Mouse (Mus musculus): ENCODE data around the gene Sprr3. TPM values are rescaled to one million over a fixed set of nuclear protein-coding genes. Genes with fewer than 3 reads are reported as not detected.
"Not testable (repeated sequence)": the region's sequence is repeated elsewhere in the genome, so short reads cannot be mapped to it uniquely, and the experiment has no call there.

The Sprr3 gene
- not detected in 2 replicates for polyA plus RNA-seq (2014; fragmentation: Nextera tagmentation; extraction: Ambion mirVana)

DNA sequence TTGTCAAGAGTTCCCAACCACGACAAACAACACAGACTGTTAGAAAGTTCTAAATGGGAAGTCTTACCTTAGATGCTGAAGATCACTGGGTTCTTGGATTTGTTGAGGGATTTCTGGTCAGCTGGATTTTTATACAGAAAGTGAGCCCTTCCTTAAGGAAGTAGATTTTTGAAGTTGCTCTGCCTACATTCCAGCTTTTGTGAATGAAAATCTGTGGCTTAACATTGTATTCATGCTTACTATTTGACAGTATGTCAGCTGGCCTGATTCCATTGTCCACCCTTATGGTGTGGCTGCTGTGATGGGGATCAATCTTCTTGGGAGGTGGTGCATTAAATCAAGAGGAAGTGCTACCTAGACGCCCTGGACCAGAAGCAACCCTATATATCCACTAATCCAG, at the start of gene Sprr3:
TSS of gene Sprr3 (minus strand) at position 101 of the 400 bp plus-strand sequence.
- ATAC-seq (replicated peaks; ENCODE audit: insufficient number of reproducible peaks, low FRiP score, low TSS enrichment, low read depth) (no peak), DNase-seq (ENCODE audit: low spot score) (no peak)
- Histone ChIP-seq H3K4me3 (ENCODE audit: low read depth, low read length) (no peak within 1 kb of the TSS), H3K9me3 (replicated peaks; ENCODE audit: control insufficient read depth, low read length) (no peaks in the 10 kb centered on the region), H3K9ac (replicated peaks; ENCODE audit: low read length) (no peak within 1 kb of the TSS), H3K4me1 (ENCODE audit: control insufficient read depth, insufficient read depth, low read length) (no peaks in the 10 kb centered on the region), H3K27ac (replicated peaks; ENCODE audit: low read depth, low read length) (no peak within 1 kb of the TSS), H3K27me3 (ENCODE audit: control insufficient read depth, insufficient read depth, low read length) (no peaks in the 10 kb centered on the region), H3K4me2 (ENCODE audit: low read depth, low read length) (no peak within 1 kb of the TSS), H3K36me3 (replicated peaks; ENCODE audit: control insufficient read depth, insufficient read depth, low read depth, low read length) (no peaks in the 10 kb centered on the region)
- 61% methylated on average over 2 of the region's 2 CpGs for WGBS

GRCm38 (mm10) chr3:92508185-92508584, 49.7 kb upstream of the Sprr3 start:
- DNase-seq (ENCODE audit: low spot score) (no peak), ATAC-seq (replicated peaks; ENCODE audit: insufficient number of reproducible peaks, low FRiP score, low TSS enrichment, low read depth) (no peak)
- 83% methylated on average over 1 of the region's 1 CpGs for WGBS
- Histone ChIP-seq H3K27me3 (ENCODE audit: control insufficient read depth, insufficient read depth, low read length) (no peaks in the 10 kb centered on the region), H3K9ac (replicated peaks; ENCODE audit: low read length) (no peak overlapping the region), H3K4me3 (ENCODE audit: low read depth, low read length) (no peak overlapping the region), H3K9me3 (replicated peaks; ENCODE audit: control insufficient read depth, low read length) (no peaks in the 10 kb centered on the region), H3K36me3 (replicated peaks; ENCODE audit: control insufficient read depth, insufficient read depth, low read depth, low read length) (no peaks in the 10 kb centered on the region), H3K27ac (replicated peaks; ENCODE audit: low read depth, low read length) (no peak overlapping the region), H3K4me1 (ENCODE audit: control insufficient read depth, insufficient read depth, low read length) (no peaks in the 10 kb centered on the region), H3K4me2 (ENCODE audit: low read depth, low read length) (no peak overlapping the region)

DNA sequence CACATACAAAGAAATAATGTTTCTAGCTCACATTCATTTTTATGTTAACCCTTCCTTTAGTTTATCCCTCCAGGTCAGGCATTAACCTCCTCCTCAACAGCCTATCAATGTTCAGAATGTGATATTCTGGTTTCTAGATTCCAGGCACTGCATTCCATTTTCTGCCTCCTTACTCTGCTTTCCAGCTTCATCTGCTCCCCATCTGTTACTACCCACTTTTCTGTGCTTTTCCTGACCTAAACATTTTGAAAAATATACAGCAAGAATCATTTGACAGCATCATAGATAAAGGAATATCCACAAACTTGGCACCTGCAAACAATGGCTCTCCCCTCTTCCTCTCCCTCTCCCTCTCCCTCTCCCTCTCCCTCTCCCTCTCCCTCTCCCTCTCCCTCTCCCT, 45.0 kb upstream of the Sprr3 start:
- ATAC-seq (replicated peaks; ENCODE audit: insufficient number of reproducible peaks, low FRiP score, low TSS enrichment, low read depth) (no peak), DNase-seq (ENCODE audit: low spot score) (no peak)
- H3K27ac ChIP-seq (replicated peaks; ENCODE audit: low read depth, low read length) = no peak overlapping the region

DNA sequence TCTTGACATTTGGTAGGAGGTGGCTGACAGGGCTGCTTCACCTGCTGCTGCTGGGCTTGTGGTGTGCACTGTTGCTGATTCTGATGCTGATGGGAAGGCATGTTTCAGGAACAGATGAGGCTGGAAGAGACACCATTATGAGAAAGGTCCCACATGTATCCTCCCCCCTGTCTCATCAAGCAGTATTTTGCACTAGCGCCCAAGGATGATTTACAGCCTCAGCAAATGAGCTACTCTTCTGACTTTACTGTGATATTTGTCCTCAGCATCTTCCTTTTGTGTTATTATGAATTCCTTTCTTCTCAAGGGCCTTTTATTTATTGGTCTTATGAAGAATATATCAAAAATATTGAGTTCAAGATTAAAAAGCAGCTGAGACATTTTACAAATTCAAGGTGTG, 41.9 kb upstream of the Sprr3 start, which contains the start of gene Sprr4:
TSS of gene Sprr4 (minus strand) at position 101 of the 400 bp plus-strand sequence.
- ATAC-seq (replicated peaks; ENCODE audit: insufficient number of reproducible peaks, low FRiP score, low TSS enrichment, low read depth) (no peak), DNase-seq (ENCODE audit: low spot score) (no peak)
- 92% methylated on average over 1 of the region's 1 CpGs for WGBS
- no peak within 1 kb of the TSS for H3K9ac ChIP-seq (replicated peaks; ENCODE audit: low read length)
- no peak within 1 kb of the TSS for H3K4me2 ChIP-seq (ENCODE audit: low read depth, low read length)
- no peaks in the 10 kb centered on the region for H3K27me3 ChIP-seq (ENCODE audit: control insufficient read depth, insufficient read depth, low read length)
- no peak within 1 kb of the TSS for H3K4me3 ChIP-seq (ENCODE audit: low read depth, low read length)
- no peaks in the 10 kb centered on the region for H3K36me3 ChIP-seq (replicated peaks; ENCODE audit: control insufficient read depth, insufficient read depth, low read depth, low read length)
- no peaks in the 10 kb centered on the region for H3K9me3 ChIP-seq (replicated peaks; ENCODE audit: control insufficient read depth, low read length)
- H3K4me1 ChIP-seq (ENCODE audit: control insufficient read depth, insufficient read depth, low read length) = no peaks in the 10 kb centered on the region
- H3K27ac ChIP-seq (replicated peaks; ENCODE audit: low read depth, low read length) = no peak within 1 kb of the TSS

More for the DNA sequence above, 45.0 kb upstream of the Sprr3 start:
- Histone ChIP-seq H3K9me3 (replicated peaks; ENCODE audit: control insufficient read depth, low read length) (no peaks in the 10 kb centered on the region), H3K27me3 (ENCODE audit: control insufficient read depth, insufficient read depth, low read length) (no peaks in the 10 kb centered on the region), H3K9ac (replicated peaks; ENCODE audit: low read length) (no peak overlapping the region), H3K36me3 (replicated peaks; ENCODE audit: control insufficient read depth, insufficient read depth, low read depth, low read length) (no peaks in the 10 kb centered on the region), H3K4me2 (ENCODE audit: low read depth, low read length) (no peak overlapping the region), H3K4me1 (ENCODE audit: control insufficient read depth, insufficient read depth, low read length) (no peaks in the 10 kb centered on the region), H3K4me3 (ENCODE audit: low read depth, low read length) (no peak overlapping the region)

- H3K9me3 ChIP-seq (replicated peaks; ENCODE audit: control insufficient read depth, low read length); H3K27ac ChIP-seq (replicated peaks; ENCODE audit: low read depth, low read length); H3K27me3 ChIP-seq (ENCODE audit: control insufficient read depth, insufficient read depth, low read length); DNase-seq (ENCODE audit: low spot score); H3K9ac ChIP-seq (replicated peaks; ENCODE audit: low read length); H3K4me1 ChIP-seq (ENCODE audit: control insufficient read depth, insufficient read depth, low read length); ATAC-seq (replicated peaks; ENCODE audit: insufficient number of reproducible peaks, low FRiP score, low TSS enrichment, low read depth); H3K36me3 ChIP-seq (replicated peaks; ENCODE audit: control insufficient read depth, insufficient read depth, low read depth, low read length); H3K4me2 ChIP-seq (ENCODE audit: low read depth, low read length); H3K4me3 ChIP-seq (ENCODE audit: low read depth, low read length): not testable (repeated sequence)
Observed at GRCm38 (mm10) chr3:92490262-92490661, 31.7 kb upstream of the Sprr3 start.

GRCm38 (mm10) chr3:92486307-92486706, 27.8 kb upstream of the Sprr3 start:
- Histone ChIP-seq H3K4me2 (ENCODE audit: low read depth, low read length) (no peak overlapping the region), H3K36me3 (replicated peaks; ENCODE audit: control insufficient read depth, insufficient read depth, low read depth, low read length) (no peaks in the 10 kb centered on the region), H3K4me1 (ENCODE audit: control insufficient read depth, insufficient read depth, low read length) (no peaks in the 10 kb centered on the region), H3K4me3 (ENCODE audit: low read depth, low read length) (no peak overlapping the region), H3K9me3 (replicated peaks; ENCODE audit: control insufficient read depth, low read length) (no peaks in the 10 kb centered on the region), H3K9ac (replicated peaks; ENCODE audit: low read length) (no peak overlapping the region), H3K27me3 (ENCODE audit: control insufficient read depth, insufficient read depth, low read length) (no peaks in the 10 kb centered on the region), H3K27ac (replicated peaks; ENCODE audit: low read depth, low read length) (no peak overlapping the region)
- WGBS = 55% methylated on average over 1 of the region's 1 CpGs
- ATAC-seq (replicated peaks; ENCODE audit: insufficient number of reproducible peaks, low FRiP score, low TSS enrichment, low read depth) (no peak), DNase-seq (ENCODE audit: low spot score) (no peak)

- H3K4me1 ChIP-seq (ENCODE audit: control insufficient read depth, insufficient read depth, low read length) = no peaks in the 10 kb centered on the region
- no peak within 1 kb of the TSS for H3K4me2 ChIP-seq (ENCODE audit: low read depth, low read length)
- H3K36me3 ChIP-seq (replicated peaks; ENCODE audit: control insufficient read depth, insufficient read depth, low read depth, low read length) = no peaks in the 10 kb centered on the region
- H3K9me3 ChIP-seq (replicated peaks; ENCODE audit: control insufficient read depth, low read length) = no peaks in the 10 kb centered on the region
- no peak within 1 kb of the TSS for H3K4me3 ChIP-seq (ENCODE audit: low read depth, low read length)
- H3K9ac ChIP-seq (replicated peaks; ENCODE audit: low read length) = no peak within 1 kb of the TSS
- DNase-seq (ENCODE audit: low spot score) (no peak), ATAC-seq (replicated peaks; ENCODE audit: insufficient number of reproducible peaks, low FRiP score, low TSS enrichment, low read depth) (no peak)
- H3K27ac ChIP-seq (replicated peaks; ENCODE audit: low read depth, low read length) = no peak within 1 kb of the TSS
- no peaks in the 10 kb centered on the region for H3K27me3 ChIP-seq (ENCODE audit: control insufficient read depth, insufficient read depth, low read length)
Observed at GRCm38 (mm10) chr3:92485863-92486262, 27.3 kb upstream of the Sprr3 start, which contains the start of gene Sprr1a. Gene Sprr1a (minus strand): TSS chr3:92485895.

DNA sequence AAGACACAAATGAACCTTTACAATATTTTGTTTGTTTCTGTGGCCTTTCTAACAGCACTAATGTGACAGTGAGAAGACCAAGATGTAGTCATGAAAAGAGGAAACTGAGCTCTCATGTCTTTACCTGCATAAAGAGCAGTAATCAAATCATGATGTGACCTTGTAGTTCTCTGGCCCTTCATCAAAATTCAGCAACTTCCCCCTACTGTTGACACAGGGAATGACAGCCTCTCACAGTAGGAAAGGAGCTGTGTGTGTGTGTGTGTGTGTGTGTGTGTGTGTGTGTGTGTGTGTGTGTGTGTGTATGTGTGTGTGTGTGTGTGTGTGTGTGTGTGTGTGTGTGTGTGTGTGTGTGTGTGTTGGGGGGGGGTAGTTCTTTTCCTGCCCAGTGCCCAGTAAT, 22.7 kb upstream of the Sprr3 start:
- H3K9ac ChIP-seq (replicated peaks; ENCODE audit: low read length); H3K9me3 ChIP-seq (replicated peaks; ENCODE audit: control insufficient read depth, low read length); ATAC-seq (replicated peaks; ENCODE audit: insufficient number of reproducible peaks, low FRiP score, low TSS enrichment, low read depth); H3K4me2 ChIP-seq (ENCODE audit: low read depth, low read length); H3K4me3 ChIP-seq (ENCODE audit: low read depth, low read length); H3K27me3 ChIP-seq (ENCODE audit: control insufficient read depth, insufficient read depth, low read length); H3K4me1 ChIP-seq (ENCODE audit: control insufficient read depth, insufficient read depth, low read length); H3K27ac ChIP-seq (replicated peaks; ENCODE audit: low read depth, low read length); H3K36me3 ChIP-seq (replicated peaks; ENCODE audit: control insufficient read depth, insufficient read depth, low read depth, low read length): not testable (repeated sequence)
- peak; percentile 17 for DNase-seq (ENCODE audit: low spot score)
